Mouse (Mus musculus) naive thymus-derived CD4-positive, alpha-beta T cell, adult 2 months (primary cell): Measurements from ENCODE around the gene Spo11.

ENCODE experiments used
- DNase-seq: peaks from one replicate; pipeline ENCODE4 v3.0.0-alpha.2; 2011; ENCODE audit warnings: low read depth

The Spo11 gene

GRCm38 (mm10) chr2:172958579-172958978 lies 18.9 kb upstream of the Spo11 start:
- no peak for DNase-seq

GRCm38 (mm10) chr2:172959006-172959768 lies 18.3 kb upstream of the Spo11 start:
- no peak for DNase-seq

- no peak for DNase-seq
Measured at GRCm38 (mm10) chr2:172960350-172960749, 17.1 kb upstream of the Spo11 start.

- DNase-seq = no peak
Measured at GRCm38 (mm10) chr2:172961211-172961610, 16.3 kb upstream of the Spo11 start.

GRCm38 (mm10) chr2:172965249-172965648 lies 12.3 kb upstream of the Spo11 start:
- no peak for DNase-seq

GRCm38 (mm10) chr2:172966480-172966879 lies 11.0 kb upstream of the Spo11 start:
- DNase-seq = peak; percentile 62

GRCm38 (mm10) chr2:172971865-172972264 lies 5.6 kb upstream of the Spo11 start:
- no peak for DNase-seq

GRCm38 (mm10) chr2:172973806-172974565 lies 3.5 kb upstream of the Spo11 start:
- no peak for DNase-seq

- DNase-seq = no peak
Measured at GRCm38 (mm10) chr2:172974701-172975100, 2.8 kb upstream of the Spo11 start.

GRCm38 (mm10) chr2:172975159-172975558 lies 2.3 kb upstream of the Spo11 start:
- no peak for DNase-seq

GRCm38 (mm10) chr2:172976661-172977238 lies 750 bp upstream of the Spo11 start:
- peak; percentile 64 for DNase-seq

GRCm38 (mm10) chr2:172978131-172978633 lies 682 bp downstream of the Spo11 start:
- DNase-seq = peak; percentile 74

- no peak for DNase-seq
Measured at GRCm38 (mm10) chr2:172979666-172980345, 2.3 kb downstream of the Spo11 start.

- DNase-seq = no peak
Measured at GRCm38 (mm10) chr2:172982776-172983561, 5.5 kb downstream of the Spo11 start.

GRCm38 (mm10) chr2:172990161-172990560 lies 12.7 kb downstream of the Spo11 start:
- DNase-seq = no peak

- DNase-seq = peak; percentile 88
Measured at GRCm38 (mm10) chr2:172996207-172996606, 18.7 kb downstream of the Spo11 start.

GRCm38 (mm10) chr2:172997748-172998147 lies 20.2 kb downstream of the Spo11 start:
- no peak for DNase-seq

- no peak for DNase-seq
Measured at GRCm38 (mm10) chr2:172998478-172998877, 21.0 kb downstream of the Spo11 start.

- DNase-seq = peak; percentile 100
Measured at GRCm38 (mm10) chr2:172999630-173000284, 22.3 kb downstream of the Spo11 start, which contains the start of gene Rae1. TSS of gene Rae1 (plus strand) at chr2:173000117.

- no peak for DNase-seq
Measured at GRCm38 (mm10) chr2:173000285-173000652, 22.8 kb downstream of the Spo11 start.

GRCm38 (mm10) chr2:173000921-173001320 lies 23.4 kb downstream of the Spo11 start:
- peak; percentile 37 for DNase-seq
